Mouse (Mus musculus) liver, adult 2 months (tissue): ENCODE measurements at regions not wholly inside any gene's neighbourhood (a gene's known extent, or its start where the extent isn't known, plus 50 kb on each side); places are given as distances from the start of the nearest gene placed in this dataset.

Experiments used
- CTCF ChIP-seq: fragments of 200-500 bp; IDR thresholded peaks from 2 replicates; pipeline ENCODE4 v1.5.1; 2011; ENCODE audit warnings: low read depth, low read length, control low read depth
- POLR2A ChIP-seq: fragments of 200-500 bp; IDR thresholded peaks from 2 replicates; pipeline ENCODE4 v1.6.1; 2011; ENCODE audit warnings: low read length, control low read depth; ENCODE audit not compliant: insufficient read depth; ENCODE audit errors: extremely low read depth

- TF ChIP-seq CTCF (no peak), POLR2A (no peak)
These were observed 134.8 kb upstream of the Bcor start for GRCm38 (mm10) chrX:12294941-12295340.
